Mouse (Mus musculus) urinary bladder, postnatal 14 days (tissue): ENCODE data around the gene Ddx59.
A peak's percentile ranks its signal among the peaks of the same experiment; 100 is the strongest.

Source experiments
- DNase-seq: peaks from one replicate; pipeline ENCODE4 v3.0.0; 2021; ENCODE audit warnings: low spot score

The Ddx59 gene

GRCm38 (mm10) chr1:136414798-136415755 lies at the start of gene Ddx59:
Gene Ddx59, plus strand, starts transcription at chr1:136415271.
- peak; percentile 97 for DNase-seq

DNA sequence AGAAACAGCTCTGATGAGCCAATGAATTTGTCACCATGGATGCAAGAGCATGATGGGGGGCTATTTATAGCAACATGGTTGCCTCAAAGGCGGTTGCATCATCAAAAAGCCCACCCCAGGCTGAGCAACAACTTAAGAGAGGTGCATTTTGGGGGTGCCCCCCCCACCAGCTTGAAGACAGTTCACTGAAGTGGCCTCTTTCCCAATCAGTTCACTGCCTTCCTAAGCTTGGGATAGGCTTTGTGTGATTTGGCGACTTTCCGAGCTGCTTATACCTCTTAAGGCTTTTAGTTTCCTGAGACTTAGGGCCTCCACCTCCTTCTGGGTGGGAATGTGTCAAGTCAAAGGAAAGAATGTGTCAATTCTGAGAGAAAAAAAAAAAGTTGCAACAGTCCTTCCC lies 49.1 kb upstream of the Ddx59 start:
- DNase-seq: no peak

GRCm38 (mm10) chr1:136379261-136379660 lies 35.8 kb upstream of the Ddx59 start:
- DNase-seq: no peak

- no peak for DNase-seq
Observed at GRCm38 (mm10) chr1:136380161-136380560, 34.9 kb upstream of the Ddx59 start.

DNA sequence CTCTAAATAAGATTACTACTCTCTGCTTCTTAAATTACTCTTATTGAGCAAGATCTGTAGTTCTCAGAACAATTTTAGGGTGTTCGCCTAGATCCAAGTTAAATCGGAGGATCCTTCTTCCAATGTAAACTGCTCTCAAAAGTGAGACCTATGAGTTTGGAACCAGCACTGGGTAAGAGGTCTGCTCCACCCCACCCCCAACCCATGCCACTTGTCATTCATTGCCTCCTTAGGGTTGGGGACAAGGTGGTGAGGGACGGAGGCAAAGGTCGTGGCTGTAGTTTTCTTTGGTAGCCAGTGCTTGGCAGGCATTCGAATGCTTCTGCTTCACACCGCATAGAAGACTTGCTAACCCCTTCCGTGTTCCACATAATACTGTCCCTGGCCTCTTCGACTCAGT lies 34.5 kb upstream of the Ddx59 start:
- DNase-seq: no peak

DNA sequence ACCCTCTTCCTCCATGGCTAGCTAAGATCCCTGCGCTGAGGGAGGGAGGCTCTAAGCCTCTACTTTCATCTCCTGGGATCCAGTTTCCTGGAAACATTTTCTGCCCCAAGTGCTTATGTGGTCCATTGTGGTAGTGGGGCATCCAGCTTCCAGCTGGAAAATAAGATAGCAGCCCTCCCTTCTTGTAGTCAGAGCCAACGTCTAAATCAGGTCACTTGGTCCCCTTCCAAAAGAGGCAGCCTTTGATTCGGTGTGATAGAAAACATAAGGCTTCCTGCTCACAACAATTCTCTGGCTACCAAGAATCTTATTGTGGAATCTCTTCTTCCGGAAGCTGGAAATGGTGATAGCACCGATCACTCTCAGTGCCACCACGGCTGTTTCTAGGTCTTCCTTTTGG lies 33.9 kb upstream of the Ddx59 start:
- DNase-seq: no peak

DNA sequence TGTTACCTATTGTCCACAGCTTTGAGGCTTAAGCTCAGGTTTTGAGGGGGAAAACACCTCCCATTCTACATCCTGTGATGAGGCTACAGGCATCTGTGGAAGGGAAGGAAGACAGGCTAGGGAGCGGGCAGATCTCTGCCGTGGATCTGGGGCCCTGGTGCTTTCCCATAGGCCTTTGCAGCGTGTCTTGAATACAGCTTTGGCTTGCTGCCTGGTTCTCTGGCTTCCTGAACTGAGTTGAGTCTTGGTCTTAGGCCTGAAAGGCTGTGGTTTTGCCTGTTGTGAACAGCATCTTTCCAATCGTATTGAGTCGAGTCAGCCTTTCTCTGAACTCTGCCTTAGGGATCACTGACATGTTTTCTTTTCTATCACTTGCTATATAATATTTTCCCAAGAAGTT lies 33.5 kb upstream of the Ddx59 start:
- no peak for DNase-seq

DNA sequence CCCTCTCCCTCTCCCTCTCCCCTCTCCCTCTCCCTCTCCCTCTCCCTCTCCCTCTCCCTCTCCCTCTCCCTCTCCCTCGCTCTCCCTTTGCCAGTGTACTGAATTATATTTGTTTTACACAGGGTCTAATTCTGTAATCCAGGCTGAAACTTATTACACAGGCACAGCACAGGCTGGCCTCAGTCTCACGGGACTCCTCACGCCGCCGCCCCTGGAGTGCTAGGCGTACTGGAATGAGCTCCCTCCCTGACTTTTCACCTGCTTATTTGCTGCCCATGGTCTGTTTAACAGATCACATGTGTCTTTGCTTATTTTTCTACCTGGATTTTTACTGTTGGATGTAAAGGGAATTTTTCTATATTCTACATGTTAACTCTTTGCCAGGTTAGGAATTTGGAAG lies 28.2 kb upstream of the Ddx59 start:
- DNase-seq: no peak

GRCm38 (mm10) chr1:136394506-136394905 lies 20.6 kb upstream of the Ddx59 start:
- no peak for DNase-seq

GRCm38 (mm10) chr1:136395073-136395472 lies 20.0 kb upstream of the Ddx59 start:
- no peak for DNase-seq

DNA sequence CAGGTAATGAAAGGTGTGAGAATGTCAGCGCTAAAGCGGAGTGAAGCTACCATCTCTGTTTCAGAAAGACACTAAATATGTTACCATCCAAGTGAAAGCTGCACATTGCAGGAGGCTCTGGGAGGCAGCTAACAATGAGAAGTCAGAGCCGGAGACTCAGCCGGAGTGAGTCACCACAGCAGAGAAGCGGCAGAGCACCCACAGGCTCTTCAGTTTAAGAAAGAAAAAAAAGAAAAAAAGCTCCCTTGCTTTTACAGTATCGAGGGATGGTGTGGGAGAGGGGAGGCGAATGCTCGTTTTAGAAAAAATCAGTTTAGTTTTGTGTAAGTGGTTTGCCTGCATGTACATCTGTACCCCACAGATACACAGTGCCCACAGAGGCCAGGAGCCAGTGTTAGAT lies 13.8 kb upstream of the Ddx59 start:
- DNase-seq: no peak

DNA sequence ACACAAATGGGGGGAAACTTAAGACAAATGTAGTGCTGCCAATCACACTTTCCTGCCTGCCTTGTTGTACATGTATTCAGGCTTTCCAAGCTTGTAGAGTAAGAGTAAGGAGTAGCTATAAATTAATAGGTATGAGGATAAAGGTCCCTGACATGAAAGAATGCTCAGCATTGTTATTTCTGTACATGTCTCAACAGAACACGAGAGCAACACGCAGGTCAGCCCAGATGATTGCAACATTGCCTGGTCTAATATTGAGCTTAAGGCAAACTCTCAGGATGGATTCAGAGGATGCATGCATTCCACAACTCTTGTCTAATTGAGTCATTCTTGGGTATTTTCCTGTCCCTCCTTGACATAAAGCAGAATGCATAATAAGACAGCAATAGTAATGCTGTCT lies 5.4 kb upstream of the Ddx59 start:
- no peak for DNase-seq

- DNase-seq: no peak
Observed at GRCm38 (mm10) chr1:136415756-136416126, 670 bp downstream of the Ddx59 start.

GRCm38 (mm10) chr1:136418393-136418792 lies 3.3 kb downstream of the Ddx59 start:
- no peak for DNase-seq

DNA sequence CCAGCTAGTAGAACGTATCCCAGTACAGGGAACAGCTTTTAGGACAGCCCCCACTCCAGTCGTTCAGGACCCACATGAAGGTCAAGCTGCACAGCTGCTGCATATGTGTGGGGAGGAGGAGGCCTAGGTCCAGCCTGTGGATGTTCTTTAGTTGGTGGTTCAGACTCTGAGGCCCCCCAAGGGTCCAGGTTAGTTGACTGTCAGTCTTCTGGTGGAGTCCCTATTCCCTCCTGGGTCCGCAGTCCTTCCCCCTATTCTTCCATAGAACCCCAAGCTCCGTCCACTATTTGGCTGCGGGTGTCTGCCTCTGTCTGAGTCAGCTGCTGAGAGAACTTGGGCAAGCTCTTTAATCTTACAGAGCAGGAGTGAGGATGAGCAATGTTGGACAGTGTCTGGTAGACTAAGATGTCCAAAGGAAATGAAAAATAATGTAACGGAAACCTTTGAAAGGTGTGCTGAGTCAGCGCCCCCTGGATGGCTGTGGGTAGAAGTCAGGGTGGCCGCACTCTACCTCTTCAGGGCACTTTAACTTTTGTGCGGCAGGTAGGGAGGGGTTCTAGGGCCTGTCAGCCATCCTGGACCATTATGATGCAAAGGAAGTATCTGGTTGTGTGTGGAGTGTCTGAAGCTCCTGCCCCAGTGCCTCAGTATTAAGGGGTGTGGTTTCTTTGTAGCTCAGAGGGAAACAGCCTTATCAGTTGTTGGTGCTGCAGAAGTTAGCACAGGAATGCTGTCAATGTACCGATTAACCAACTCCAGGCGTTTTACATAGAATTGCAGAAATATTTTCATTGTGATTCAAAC lies 12.3 kb downstream of the Ddx59 start:
- DNase-seq: no peak

GRCm38 (mm10) chr1:136428981-136429380 lies 13.9 kb downstream of the Ddx59 start:
- no peak for DNase-seq

DNA sequence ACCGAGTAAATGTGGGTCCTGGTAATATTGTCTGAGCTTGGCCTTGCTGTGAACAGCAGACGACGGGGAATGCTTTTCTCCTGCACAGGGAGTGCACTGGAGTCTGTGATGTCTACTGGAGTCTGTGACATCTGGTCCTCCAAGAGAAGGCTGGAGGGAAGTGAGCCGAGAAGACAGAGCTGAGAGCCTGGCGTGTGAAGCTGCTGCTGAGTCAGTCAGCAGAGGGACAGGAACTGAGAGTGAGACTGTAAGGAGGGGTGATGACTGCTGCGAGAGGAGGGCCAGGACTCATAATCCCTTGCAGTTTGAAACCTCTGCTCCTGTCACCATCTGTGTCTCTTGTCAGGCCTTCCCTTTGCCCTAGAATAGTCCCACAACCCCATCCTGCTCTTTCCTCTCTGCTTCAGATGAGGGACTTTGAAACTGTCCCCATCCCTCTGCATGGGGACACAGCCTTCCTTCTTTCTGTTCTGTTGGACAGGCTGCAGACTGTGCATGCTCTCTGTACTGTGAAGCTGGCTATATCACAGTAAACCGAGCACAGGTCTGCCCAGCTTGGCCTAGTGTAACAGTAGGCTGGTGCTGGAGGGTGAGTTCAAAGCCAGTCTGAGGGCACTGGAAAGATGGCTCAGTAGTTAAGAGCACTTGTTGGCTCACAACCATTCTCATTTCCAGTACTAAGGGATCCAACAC lies 15.2 kb downstream of the Ddx59 start:
- DNase-seq: no peak

DNA sequence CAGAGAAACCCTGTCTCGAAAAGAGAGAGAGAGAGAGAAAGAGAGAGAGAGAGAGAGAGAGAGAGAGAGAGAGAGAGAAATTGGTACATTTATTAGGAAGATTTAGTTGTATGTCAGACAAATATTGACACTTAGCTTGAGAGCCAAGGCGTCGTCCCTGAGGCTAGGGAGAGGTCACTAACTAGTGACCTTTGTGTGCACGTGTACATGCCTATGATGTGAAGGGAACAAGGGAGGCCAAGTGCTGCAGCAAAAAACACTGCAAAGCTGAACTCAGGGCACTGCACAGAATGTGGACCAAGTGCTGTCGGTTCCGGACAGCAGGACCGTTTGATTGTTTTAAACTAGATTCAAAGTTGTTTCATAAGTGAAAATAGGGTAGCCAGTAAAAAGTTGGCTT lies 25.7 kb downstream of the Ddx59 start:
- no peak for DNase-seq

DNA sequence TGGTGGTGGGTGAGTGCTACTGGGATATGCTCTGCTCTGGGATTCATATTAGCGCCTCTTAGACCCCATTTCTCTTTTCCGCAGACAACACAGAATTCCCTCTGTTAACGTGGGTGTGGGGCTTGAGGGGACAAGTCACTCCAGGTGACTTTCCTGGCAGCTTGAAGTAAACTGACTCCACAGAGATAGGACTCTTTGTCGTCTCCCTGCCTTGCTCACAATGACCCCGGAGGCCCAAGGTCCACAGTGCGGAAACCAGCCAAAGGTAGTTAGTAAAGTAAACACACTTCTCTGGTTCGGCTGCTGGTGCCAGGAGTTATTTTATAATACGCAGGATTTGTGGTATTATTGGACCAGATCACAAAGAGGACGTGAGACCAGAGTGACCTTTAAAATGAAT lies 27.7 kb downstream of the Ddx59 start:
- DNase-seq: no peak

DNA sequence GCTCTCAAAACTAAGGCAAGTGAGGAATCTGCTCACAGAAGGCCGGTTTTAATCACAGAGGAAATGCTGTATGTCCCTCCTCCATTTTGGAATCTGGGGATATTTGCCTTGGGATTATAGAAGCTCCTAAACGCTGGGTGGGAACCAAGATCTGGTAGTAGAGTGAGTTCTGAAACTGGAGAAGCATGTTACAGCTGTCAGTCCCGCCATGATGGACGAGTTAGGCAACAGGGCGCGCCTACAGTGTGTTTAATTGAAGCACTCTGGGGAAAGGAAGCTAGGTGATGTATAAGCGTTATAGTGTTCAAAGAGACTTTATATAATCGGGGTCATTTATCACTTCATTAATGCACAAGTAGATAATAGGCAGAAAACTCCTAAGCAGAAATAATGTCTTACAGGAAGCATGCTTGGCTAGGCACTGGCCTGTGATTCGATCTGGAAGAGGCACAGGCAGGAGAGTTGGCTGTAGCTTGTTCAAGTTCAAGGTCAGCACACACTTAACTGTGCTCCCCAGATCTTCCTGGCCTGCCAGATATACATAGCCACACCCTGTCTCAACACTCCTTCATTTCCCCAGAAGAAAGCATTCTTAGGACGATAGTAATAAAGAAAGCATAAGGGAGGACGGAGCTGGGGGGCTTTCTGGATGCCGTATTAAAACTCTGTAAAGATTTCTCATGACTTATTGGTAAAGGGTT lies 29.6 kb downstream of the Ddx59 start:
- DNase-seq: no peak

DNA sequence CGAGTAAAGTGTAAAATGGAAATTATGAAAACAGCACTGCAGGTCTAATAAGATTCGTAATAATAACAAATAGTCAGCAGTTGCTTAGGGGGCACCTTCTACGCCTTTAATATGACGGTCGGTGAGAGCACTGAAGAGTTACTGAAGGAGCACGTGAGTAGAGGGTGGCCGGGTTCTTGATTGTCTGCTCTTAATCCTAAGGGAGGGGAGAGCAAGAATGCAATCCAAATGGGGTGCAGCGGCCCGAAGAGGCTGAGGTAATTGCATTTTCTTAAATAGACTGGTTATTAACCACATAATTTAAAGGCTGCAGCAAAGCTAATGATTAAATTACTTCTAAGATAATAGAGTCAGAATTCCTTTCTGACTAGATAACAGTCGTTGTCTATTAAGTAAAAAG lies 31.9 kb downstream of the Ddx59 start:
- no peak for DNase-seq

- no peak for DNase-seq
Observed at GRCm38 (mm10) chr1:136447338-136447737, 32.3 kb downstream of the Ddx59 start.
